Mouse (Mus musculus) left cerebral cortex, postnatal 14 days (tissue): Measurements from ENCODE around the gene Rdh16f1. TPM values are rescaled to one million over a fixed set of nuclear protein-coding genes. Genes with fewer than 3 reads are reported as not detected.

Experiments
- DNase-seq, 2 experiments: peaks; one replicate each; pipeline ENCODE4 v3.0.0; 2021 to 2022; ENCODE audit warnings: low spot score in 2 of 2, mixed read lengths in 1 of 2
- intact Hi-C: fragments of 180-260 bp; cut with DNase I; formaldehyde crosslinking; loops from one replicate; pipeline ENCODE4 v1.15.1; 2025
- long read RNA-seq, 2 experiments: library from polyadenylated mRNA; stranded (forward); transcript quantifications; one replicate each; pipeline ENCODE4 v2.0.0; 2021
- total RNA-seq, 2 experiments: library from RNA; stranded (reverse); gene quantifications; 2 replicates each; pipeline ENCODE4 v1.2.3; 2021

The Rdh16f1 gene
- total RNA-seq: not detected
- long read RNA-seq, experiment 1, partial matches to known transcripts: 0 of 3 reads
- long read RNA-seq, experiment 1, other reads (novel, unspliced or antisense): 3 of 3 reads
- long read RNA-seq, experiment 2: 0 reads

GRCm38 (mm10) chr10:127759181-127760110 is at the start of gene Rdh16f1, which contains the start of gene Rdh1:
Rdh16f1 (plus strand) TSS chr10:127759787.
Rdh1 (plus strand) TSS chr10:127759721.
- no peak for DNase-seq
- intact Hi-C loops: no loop called here

- intact Hi-C loops: no loop called here
- DNase-seq: no peak
Observed at GRCm38 (mm10) chr10:127710331-127710730, 49.3 kb upstream of the Rdh16f1 start.

- no peak for DNase-seq
- intact Hi-C loops: no loop called here
Observed at GRCm38 (mm10) chr10:127712736-127713135, 46.9 kb upstream of the Rdh16f1 start.

- DNase-seq: no peak
- intact Hi-C loops: no loop called here
Observed at GRCm38 (mm10) chr10:127721671-127722418, 37.7 kb upstream of the Rdh16f1 start.

- intact Hi-C loops: no loop called here
- no peak for DNase-seq
Observed at GRCm38 (mm10) chr10:127724178-127724577, 35.4 kb upstream of the Rdh16f1 start, which contains the start of gene Tac2. Tac2 (plus strand) TSS chr10:127724478.

- no peak for DNase-seq
- intact Hi-C loops: no loop called here
Observed at GRCm38 (mm10) chr10:127725136-127725535, 34.5 kb upstream of the Rdh16f1 start.

- peak; percentile 37 to 42 for DNase-seq
- intact Hi-C loops: no loop called here
Observed at GRCm38 (mm10) chr10:127728437-127728836, 31.1 kb upstream of the Rdh16f1 start.

- DNase-seq: no peak
- intact Hi-C loops: loop anchor here (5.0 kb wide), 1 partner anchor 53 kb away; no protein-coding TSS in a partner anchor
Observed at GRCm38 (mm10) chr10:127730285-127730932, 29.2 kb upstream of the Rdh16f1 start.

GRCm38 (mm10) chr10:127730933-127731310 is 28.7 kb upstream of the Rdh16f1 start:
- intact Hi-C loops: loop anchor here (5.0 kb wide), 1 partner anchor 54 kb away; no protein-coding TSS in a partner anchor
- no peak for DNase-seq

GRCm38 (mm10) chr10:127731397-127731796 is 28.2 kb upstream of the Rdh16f1 start:
- intact Hi-C loops: loop anchor here (5.0 kb wide), 1 partner anchor 54 kb away; no protein-coding TSS in a partner anchor
- DNase-seq: no peak

- no peak for DNase-seq
- intact Hi-C loops: loop anchor here (2.0 to 5.0 kb wide), 2 partner anchors 57 to 94 kb away; no protein-coding TSS in a partner anchor
Observed at GRCm38 (mm10) chr10:127734434-127734833, 25.2 kb upstream of the Rdh16f1 start.

GRCm38 (mm10) chr10:127736266-127736665 is 23.3 kb upstream of the Rdh16f1 start:
- intact Hi-C loops: loop anchor here (5.0 kb wide), 1 partner anchor 271 kb away; the partner anchor contains the start of gene Hsd17b6
- no peak for DNase-seq

GRCm38 (mm10) chr10:127736916-127737315 is 22.7 kb upstream of the Rdh16f1 start:
- DNase-seq: no peak
- intact Hi-C loops: loop anchor here (5.0 kb wide), 1 partner anchor 270 kb away; the partner anchor contains the start of gene Hsd17b6

- intact Hi-C loops: loop anchor here (5.0 kb wide), 1 partner anchor 270 kb away; the partner anchor contains the start of gene Hsd17b6
- DNase-seq: no peak
Observed at GRCm38 (mm10) chr10:127737552-127737951, 22.0 kb upstream of the Rdh16f1 start.

- DNase-seq: no peak
- intact Hi-C loops: loop anchor here (2.0 to 5.0 kb wide), 2 partner anchors 198 to 269 kb away; partner anchors contain the start of gene Hsd17b6
Observed at GRCm38 (mm10) chr10:127738151-127738882, 21.3 kb upstream of the Rdh16f1 start.

- intact Hi-C loops: loop anchor here (2.0 to 5.0 kb wide), 2 partner anchors 198 to 268 kb away; partner anchors contain the start of gene Hsd17b6
- DNase-seq: peak; percentile 51 to 74
Observed at GRCm38 (mm10) chr10:127739083-127739660, 20.4 kb upstream of the Rdh16f1 start, which contains the start of gene Zbtb39. Zbtb39 (plus strand) TSS chr10:127739538.

GRCm38 (mm10) chr10:127739661-127740161 is 19.9 kb upstream of the Rdh16f1 start:
- intact Hi-C loops: loop anchor here (2.0 to 5.0 kb wide), 2 partner anchors 197 to 268 kb away; partner anchors contain the start of gene Hsd17b6
- no peak for DNase-seq
